Mouse (Mus musculus) hindbrain, embryonic 12.5 days (tissue): ENCODE data around the gene Tmprss11b. TPM values are rescaled to one million over a fixed set of nuclear protein-coding genes. Genes with fewer than 3 reads are reported as not detected.

Experiments used
- polyA plus RNA-seq: library from polyadenylated mRNA; unstranded; fragments of >200 nt; fragmentation: Nextera tagmentation; extraction: Ambion mirVana; gene quantifications from 2 replicates; pipeline ENCODE4 v1.2.1, GENCODE M21; 2016

The Tmprss11b gene
- polyA plus RNA-seq, 1 experiment from 2014 or later, result not detected

Other genes with a start within 250 kb of the Tmprss11b start
- gene Tmprss11a, start 207.4 kb downstream of the Tmprss11b start, polyA plus RNA-seq, result 0.08 TPM in 1 of 2 replicates, not detected in the other
- not detected in 2 replicates for gene Tmprss11g, start 157.8 kb downstream of the Tmprss11b start, polyA plus RNA-seq
- not detected in 2 replicates for gene Tmprss11f, start 43.9 kb downstream of the Tmprss11b start, polyA plus RNA-seq
- not detected in 2 replicates for gene Tmprss11e, start 69.5 kb upstream of the Tmprss11b start, polyA plus RNA-seq
- 50.3 and 51.2 TPM in 2 replicates for gene Ythdc1, start 127.9 kb upstream of the Tmprss11b start, polyA plus RNA-seq
- not detected in 2 replicates for gene Ugt2b34, start 230.6 kb upstream of the Tmprss11b start, polyA plus RNA-seq